Mouse (Mus musculus) E14TG2a.4 (cell line): ENCODE results near the gene Cdkn2d.

Source experiments
- CTCF ChIP-seq: conservative IDR thresholded peaks from 2 replicates; pipeline ENCODE4 v1.5.1; 2014; ENCODE audit warnings: low read length
- NANOG ChIP-seq: IDR thresholded peaks from 2 replicates; pipeline ENCODE4 v1.6.1; 2014; ENCODE audit warnings: borderline replicate concordance, low read length, mixed read lengths
- POU5F1 ChIP-seq: IDR thresholded peaks from 2 replicates; pipeline ENCODE4 v1.6.1; 2014; ENCODE audit warnings: low read length, borderline replicate concordance

DNA sequence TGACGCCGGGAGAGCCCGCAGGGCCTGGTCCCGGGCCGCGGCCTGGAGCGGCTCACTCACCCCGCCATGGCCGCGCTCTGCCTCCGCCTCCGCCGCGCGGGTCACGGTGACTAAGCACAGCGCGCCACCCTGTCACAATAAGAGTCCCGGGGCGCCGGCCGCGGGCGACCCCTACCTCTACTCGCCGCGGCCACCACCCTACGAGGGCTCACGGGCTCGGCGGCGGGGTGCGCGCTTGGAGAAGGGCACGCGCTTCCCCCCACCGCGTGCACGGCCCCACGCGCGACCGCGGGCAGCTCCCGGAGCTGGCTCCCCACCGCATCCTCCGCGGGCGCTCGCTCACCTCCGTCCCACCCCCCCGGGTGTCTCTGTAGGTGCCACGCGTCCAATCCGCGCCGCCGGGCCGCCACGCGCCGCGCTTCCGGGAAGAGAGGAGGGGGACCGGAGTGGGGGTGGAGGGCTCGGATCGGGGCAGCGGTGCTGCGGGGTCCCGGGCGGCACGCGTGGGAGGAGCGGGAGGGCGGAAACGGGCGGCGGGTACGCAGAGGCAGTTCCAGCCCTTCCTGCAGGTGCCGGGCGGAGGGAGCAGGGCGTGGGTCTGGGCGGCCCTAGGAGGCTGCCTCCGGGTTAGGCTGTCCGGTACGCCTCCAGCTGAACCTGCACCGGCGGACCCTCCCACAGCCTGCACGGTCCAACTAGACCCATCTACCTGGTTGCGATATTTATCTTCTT is 52.3 kb downstream of the Cdkn2d start, which contains the start of gene Keap1:
- no peak for TF ChIP-seq POU5F1
- no peak for TF ChIP-seq CTCF
- no peak for TF ChIP-seq NANOG
